Mouse (Mus musculus) small intestine, adult 2 months (tissue): ENCODE measurements at regions not wholly inside any gene's neighbourhood (a gene's known extent, or its start where the extent isn't known, plus 50 kb on each side); places are given as distances from the start of the nearest gene placed in this dataset.

Source experiments
- CTCF ChIP-seq: fragments of 200-500 bp; IDR thresholded peaks from 2 replicates; pipeline ENCODE4 v1.5.1; 2012; ENCODE audit warnings: low read depth, mild to moderate bottlenecking, control low read depth, inconsistent platforms, low read length, moderate library complexity, mixed read lengths; ENCODE audit not compliant: insufficient replicate concordance, insufficient read length; ENCODE audit errors: extremely low read depth
- POLR2A ChIP-seq: fragments of 200-500 bp; IDR thresholded peaks from 2 replicates; pipeline ENCODE4 v1.6.1; 2012; ENCODE audit warnings: low read depth, mild to moderate bottlenecking, control low read depth, inconsistent platforms, low read length, moderate library complexity

GRCm38 (mm10) chr2:148542340-148542739, 99.0 kb upstream of the Cd93 start:
- no peak for TF ChIP-seq CTCF
- TF ChIP-seq POLR2A = no peak
